In the genomic region with DNA sequence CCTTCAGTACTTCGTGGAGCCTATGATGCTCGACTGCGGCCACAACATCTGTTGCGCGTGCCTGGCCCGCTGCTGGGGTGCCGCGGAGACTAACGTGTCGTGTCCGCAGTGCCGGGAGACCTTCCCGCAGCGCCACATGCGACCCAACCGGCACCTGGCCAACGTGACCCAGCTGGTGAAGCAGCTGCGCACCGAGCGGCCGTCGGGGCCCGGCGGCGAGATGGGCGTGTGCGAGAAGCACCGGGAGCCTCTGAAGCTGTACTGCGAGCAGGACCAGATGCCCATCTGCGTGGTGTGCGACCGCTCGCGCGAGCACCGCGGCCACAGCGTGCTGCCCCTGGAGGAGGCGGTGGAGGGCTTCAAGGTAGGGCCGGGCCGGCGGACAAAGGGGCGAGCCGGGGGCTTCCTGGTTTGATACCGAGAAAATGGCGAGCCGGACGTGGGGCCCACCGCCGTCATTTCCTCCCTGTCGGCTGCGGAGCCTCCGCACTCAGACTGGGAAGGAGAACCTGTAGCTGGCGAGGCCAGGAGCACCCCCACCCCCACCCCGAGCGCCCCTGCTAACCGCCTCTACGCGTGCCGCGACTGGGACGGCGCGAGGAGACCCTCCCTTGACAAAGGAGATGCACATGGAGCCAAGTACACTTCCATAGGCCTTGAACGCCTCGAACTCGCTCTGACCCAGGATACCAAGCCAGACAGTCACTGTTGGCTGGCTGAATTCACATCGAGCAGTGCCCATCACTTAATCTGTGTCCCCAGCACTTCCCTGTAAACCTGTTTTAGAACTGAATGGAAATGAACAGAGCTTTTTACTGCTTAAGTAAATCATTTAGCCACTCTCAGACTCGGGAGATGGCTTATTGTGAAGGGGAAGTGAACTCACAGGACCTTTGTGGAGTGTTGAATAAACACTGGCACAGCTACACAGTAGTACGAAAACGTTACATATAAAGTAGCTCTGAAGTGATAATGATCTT, we compare ENCODE assay signal across 8 mouse cellular contexts. TPM values are rescaled to one million over a fixed set of nuclear protein-coding genes. Genes with fewer than 3 reads are reported as not detected.
DNase-seq lines count a peak whose midpoint lies in the region; TF ChIP-seq lines count a peak whose summit lies in the region.
"Had no signal": no experiment of that assay in that cellular context is flagged by ENCODE, and none has a peak within 500 bp of the region (broad histone marks: within the 10 kb centered on the region; RNA-seq: fewer than 3 reads in every experiment).

No protein-coding gene starts in this region.

- no peak for TF ChIP-seq CTCF in CH12.LX (conservative IDR thresholded peaks at IDR 0.05 in 1 of 2, IDR thresholded peaks at IDR 0.05 in 1 of 2; ENCODE audit: low read depth in 2 of 2, low read length in 2 of 2)

- peak overlapping the region; percentile 89 for H3K27ac ChIP-seq in CH12.LX (ENCODE audit: insufficient read depth, low read depth)
- H3K27ac ChIP-seq in heart, embryonic 10.5 days = peak overlapping the region; percentile 98

- TF ChIP-seq RAD21 in CH12.LX (IDR thresholded peaks at IDR 0.05; ENCODE audit: low read depth, low read length) = no peak

- H3K9me3 ChIP-seq in CH12.LX (replicated peaks; ENCODE audit: low read length) = no peaks in the 10 kb centered on the region
- no peaks in the 10 kb centered on the region for H3K9me3 ChIP-seq in heart, embryonic 10.5 days

- H3K4me1 ChIP-seq in CH12.LX (ENCODE audit: control insufficient read depth in 1 of 2, insufficient read depth in 2 of 2) = peaks cover 12 to 52% of the 10 kb centered on the region in 2 experiments
- peaks cover 21% of the 10 kb centered on the region for H3K4me1 ChIP-seq in heart, embryonic 10.5 days

- DNase-seq in CH12.LX (ENCODE audit: extremely low read depth) (peak; percentile 59), adipocyte (ENCODE audit: low spot score) (peak; percentile 35)
- peak; percentile 71 for DNase-seq in embryo, embryonic 9.5 days (ENCODE audit: extremely low spot score)
- DNase-seq in heart, embryonic 10.5 days (ENCODE audit: low spot score) = peak; percentile 89
- DNase-seq in kidney, postnatal 10 days = peak; percentile 78
- DNase-seq in lung, postnatal 14 days = peak; percentile 62
- DNase-seq in retina, postnatal 1 day = peak; percentile 78

- peaks cover 26 to 42% of the 10 kb centered on the region in 2 experiments for H3K36me3 ChIP-seq in CH12.LX (replicated peaks in 1 of 2; ENCODE audit: control insufficient read depth in 1 of 2, insufficient read depth in 1 of 2, low read length in 1 of 2)
- H3K36me3 ChIP-seq in heart, embryonic 10.5 days = peaks cover 41% of the 10 kb centered on the region

- under 1% methylated on average over 71 of the region's 71 CpGs for WGBS in heart, embryonic 10.5 days

- no peak for TF ChIP-seq POLR2A in CH12.LX (IDR thresholded peaks at IDR 0.05; ENCODE audit: low read depth, low read length)

- dilution Hi-C loops in CH12.LX (cut with MboI; ENCODE audit: extremely low pct_ligation_motif_present, extremely low pct_unique_long_range_greater_than_20kb, low sequenced_read_pairs) = no loop called here

- in situ Hi-C loops in CH12.LX (cut with MboI; ENCODE audit: low pct_ligation_motif_present, low pct_unique_long_range_greater_than_20kb, low sequenced_read_pairs) = no loop called here

- H3K4me3 ChIP-seq in CH12.LX (replicated peaks in 1 of 3; ENCODE audit: low read depth in 2 of 3, low read length in 2 of 3, poor library complexity in 1 of 3) = peak overlapping the region; percentile 86 to 100 (median 99)
- peak overlapping the region; percentile 99 for H3K4me3 ChIP-seq in heart, embryonic 10.5 days

- H3K27me3 ChIP-seq in CH12.LX (replicated peaks) = peaks cover 3% of the 10 kb centered on the region
- H3K27me3 ChIP-seq in heart, embryonic 10.5 days (ENCODE audit: insufficient read depth, poor library complexity, severe bottlenecking) = no peaks in the 10 kb centered on the region

- no peak for TF ChIP-seq EP300 in CH12.LX (IDR thresholded peaks at IDR 0.05; ENCODE audit: low read length)

- H3K9ac ChIP-seq in CH12.LX (ENCODE audit: insufficient read depth, low read depth) = peak overlapping the region; percentile 81

- H3K4me2 ChIP-seq in CH12.LX (ENCODE audit: insufficient read depth, low read depth, poor library complexity, severe bottlenecking) = peak overlapping the region; percentile 98

- H3K79me2 ChIP-seq in CH12.LX (replicated peaks; ENCODE audit: control insufficient read depth, extremely low read depth, insufficient read depth, poor library complexity, severe bottlenecking) = peaks cover 48% of the 10 kb centered on the region

TF ChIP-seq in CH12.LX, 34 proteins besides CTCF, POLR2A, EP300 and RAD21:
- TF ChIP-seq ELF1 (IDR thresholded peaks at IDR 0.05; ENCODE audit: low read depth, low read length) = peak; percentile 83
- 0 out of 2 replicates have a peak, but pooled peaks have one; percentile 14 for TF ChIP-seq MXI1 (IDR thresholded peaks at IDR 0.05; ENCODE audit: low read depth, low read length)
- TF ChIP-seq USF1 (IDR thresholded peaks at IDR 0.05; ENCODE audit: low read depth, low read length) = no peak
- no peak for TF ChIP-seq GABPA (IDR thresholded peaks at IDR 0.05; ENCODE audit: insufficient replicate concordance, low read depth, low read length)
- TF ChIP-seq MYC (IDR thresholded peaks at IDR 0.05; ENCODE audit: low read depth, low read length) = no peak
- peak; percentile 24; the same call in 1 of the 2 replicates for TF ChIP-seq SIN3A (IDR thresholded peaks at IDR 0.05; ENCODE audit: low read length)
- TF ChIP-seq KAT2A (IDR thresholded peaks at IDR 0.05; ENCODE audit: insufficient replicate concordance, low read length) = no peak
- TF ChIP-seq HCFC1 (IDR thresholded peaks at IDR 0.05; ENCODE audit: low read depth, low read length) = peak; percentile 43; the same call in 1 of the 2 replicates
- peak; percentile 34 for TF ChIP-seq BHLHE40 (IDR thresholded peaks at IDR 0.05; ENCODE audit: low read depth, low read length)
- no peak for TF ChIP-seq UBTF (IDR thresholded peaks at IDR 0.05; ENCODE audit: low read depth, low read length)

RNA-seq across cellular contexts. Expression of a gene that starts 1.6 kb away (rescaled TPM):
- total RNA-seq in CH12.LX (2012; rRNA removed) (146 and 176 TPM in 2 replicates), CH12.LX (2014; rRNA removed) (134 and 141 TPM in 2 replicates)
- polyA plus RNA-seq in CH12.LX (2012; ENCODE audit: insufficient read length, low read depth) = 185 and 198 TPM in 2 replicates
- 108 and 152 TPM in 2 replicates for polyA plus RNA-seq in heart, embryonic 10.5 days (2016; fragmentation: Nextera tagmentation; extraction: Ambion mirVana)

RNA-seq across cellular contexts. Expression of a gene that starts 35.2 kb away (rescaled TPM):
- total RNA-seq in CH12.LX (2012; rRNA removed) (not detected in 2 replicates), CH12.LX (2014; rRNA removed) (not detected in 2 replicates)
- polyA plus RNA-seq in CH12.LX (2012; ENCODE audit: insufficient read length, low read depth) = not detected in 2 replicates
- polyA plus RNA-seq in heart, embryonic 10.5 days (2016; fragmentation: Nextera tagmentation; extraction: Ambion mirVana) = not detected in 2 replicates
- total RNA-seq: left cerebral cortex, adult 8-10 months had no signal

RNA-seq across cellular contexts. Expression of a gene that starts 51.4 kb away (rescaled TPM):
- total RNA-seq in CH12.LX (2012; rRNA removed) (not detected in 2 replicates), CH12.LX (2014; rRNA removed) (not detected in 2 replicates)
- not detected in 2 replicates for polyA plus RNA-seq in CH12.LX (2012; ENCODE audit: insufficient read length, low read depth)
- not detected in 2 replicates for polyA plus RNA-seq in heart, embryonic 10.5 days (2016; fragmentation: Nextera tagmentation; extraction: Ambion mirVana)
- total RNA-seq: left cerebral cortex, adult 8-10 months had no signal

Comparison
In these comparisons a context has a peak if more than half of its experiments do, and no peak if none do; other contexts are left out.
1. Peak in every context shown above with its lines: DNase-seq, H3K4me3 ChIP-seq and H3K27ac ChIP-seq.
2. DNase-seq: peak in every context shown above with its lines; median percentile 89 in heart, embryonic 10.5 days; 78 in kidney, postnatal 10 days; 78 in retina, postnatal 1 day; 71 in embryo, embryonic 9.5 days; 62 in lung, postnatal 14 days; 59 in CH12.LX; 35 in adipocyte.